Mouse (Mus musculus): ENCODE data around the gene Itpa. TPM values are rescaled to one million over a fixed set of nuclear protein-coding genes. Genes with fewer than 3 reads are reported as not detected.

Itpa gene
- polyA plus RNA-seq, 1 experiment = 26.1 TPM

DNA sequence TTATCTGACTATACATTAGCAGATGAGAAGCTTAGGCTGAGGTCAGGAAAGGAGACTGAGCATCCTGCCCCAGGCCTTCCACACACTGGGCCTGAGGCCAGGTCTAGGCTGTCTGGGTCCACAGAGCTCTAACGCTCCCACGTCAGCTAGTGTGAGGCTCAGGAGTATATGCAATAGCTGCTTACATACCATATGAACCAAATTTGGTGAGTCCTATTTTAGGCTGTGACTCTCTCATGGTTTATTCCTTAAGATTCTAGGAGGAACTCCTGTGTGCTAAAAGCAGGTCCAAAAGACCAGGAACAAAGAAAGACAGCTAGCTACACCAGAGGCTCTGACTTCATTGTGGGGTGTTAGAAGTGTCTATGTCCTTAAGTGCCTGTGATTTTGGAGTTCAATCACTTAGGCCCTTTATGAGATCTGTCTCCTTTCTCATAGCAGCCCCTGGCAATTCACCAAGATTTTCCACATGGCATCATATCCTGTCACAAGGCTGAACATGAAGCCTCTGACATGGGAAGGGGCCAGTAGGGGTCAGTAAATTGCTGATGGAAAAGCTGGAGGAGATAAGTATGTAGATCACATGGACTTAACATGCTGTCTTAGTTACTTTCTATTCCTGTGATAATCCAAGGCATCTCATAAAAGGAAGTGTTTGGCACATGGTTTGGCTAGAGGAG, 61.6 kb downstream of the Itpa start:
- Histone ChIP-seq H3K36me3 (ENCODE audit: control insufficient read depth, insufficient read depth, low read length) (peaks cover 3% of the 10 kb centered on the region), H3K4me1 (ENCODE audit: control insufficient read depth, insufficient read depth, low read length) (no peaks in the 10 kb centered on the region), H3K4me3 (ENCODE audit: control insufficient read depth, low read depth, low read length) (no peak overlapping the region), H3K27me3 (ENCODE audit: control insufficient read depth, insufficient read depth, low read length) (no peaks in the 10 kb centered on the region), H3K27ac (ENCODE audit: control insufficient read depth, insufficient read depth, low read depth, low read length) (no peak overlapping the region)
- TF ChIP-seq POLR2A (IDR thresholded peaks at IDR 0.05; ENCODE audit: control insufficient read depth, low read depth, low read length) = no peak
- TF ChIP-seq CTCF (IDR thresholded peaks at IDR 0.05; ENCODE audit: control insufficient read depth, insufficient read depth, insufficient replicate concordance, low read depth, low read length) = no peak

DNA sequence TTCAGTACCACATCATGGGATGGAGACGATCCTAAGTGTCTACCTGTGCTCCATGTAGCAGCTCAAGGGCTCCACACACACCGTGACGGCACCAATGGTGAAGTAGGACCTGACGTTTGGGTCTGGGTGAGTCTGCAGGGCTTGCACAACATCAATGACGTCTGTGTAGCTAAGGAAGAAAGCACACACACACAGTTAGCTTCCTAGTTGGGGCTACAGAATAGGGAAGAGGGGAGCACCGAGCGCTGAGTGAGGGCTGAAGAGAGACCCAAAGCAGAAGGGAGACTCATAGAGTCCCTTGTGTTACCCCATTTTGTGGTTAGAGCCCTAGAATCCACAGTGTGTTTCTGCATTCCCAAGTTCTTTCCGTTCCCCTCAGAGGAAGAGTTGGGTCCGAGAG, 63.3 kb downstream of the Itpa start:
- TF ChIP-seq POLR2A (IDR thresholded peaks at IDR 0.05; ENCODE audit: control insufficient read depth, low read depth, low read length) = no peak
- no peak for TF ChIP-seq CTCF (IDR thresholded peaks at IDR 0.05; ENCODE audit: control insufficient read depth, insufficient read depth, insufficient replicate concordance, low read depth, low read length)
- H3K36me3 ChIP-seq (ENCODE audit: control insufficient read depth, insufficient read depth, low read length) = peaks cover 3% of the 10 kb centered on the region
- H3K27me3 ChIP-seq (ENCODE audit: control insufficient read depth, insufficient read depth, low read length) = no peaks in the 10 kb centered on the region
- no peak overlapping the region for H3K27ac ChIP-seq (ENCODE audit: control insufficient read depth, insufficient read depth, low read depth, low read length)
- no peaks in the 10 kb centered on the region for H3K4me1 ChIP-seq (ENCODE audit: control insufficient read depth, insufficient read depth, low read length)
- H3K4me3 ChIP-seq (ENCODE audit: control insufficient read depth, low read depth, low read length) = no peak overlapping the region

Other genes with a start within 250 kb of the Itpa start
- gene Vps16, start 243.3 kb upstream of the Itpa start, polyA plus RNA-seq (2012; rRNA removed) = 45.6 and 55.8 TPM in 2 replicates
- gene Pced1a, start 242.9 kb upstream of the Itpa start, polyA plus RNA-seq (2012; rRNA removed) = 46.3 and 48.0 TPM in 2 replicates
- 11.0 and 11.6 TPM in 2 replicates for gene Ptpra, start 217.3 kb upstream of the Itpa start, polyA plus RNA-seq (2012; rRNA removed)
- 22.4 and 30.2 TPM in 2 replicates for gene Mrps26, start 103.9 kb upstream of the Itpa start, polyA plus RNA-seq (2012; rRNA removed)
- not detected in 2 replicates for gene Oxt, start 91.4 kb upstream of the Itpa start, polyA plus RNA-seq (2012; rRNA removed)
- not detected in 2 replicates for gene Avp, start 85.1 kb upstream of the Itpa start, polyA plus RNA-seq (2012; rRNA removed)
- gene Fastkd5, start 37.6 kb upstream of the Itpa start, polyA plus RNA-seq (2012; rRNA removed) = 1.2 and 1.6 TPM in 2 replicates
- 7.7 and 8.0 TPM in 2 replicates for gene Ubox5, start 37.6 kb upstream of the Itpa start, polyA plus RNA-seq (2012; rRNA removed)
- 3.6 and 4.3 TPM in 2 replicates for gene Lzts3, start 24.8 kb upstream of the Itpa start, polyA plus RNA-seq (2012; rRNA removed)
- gene Ddrgk1, start 3.0 kb upstream of the Itpa start, polyA plus RNA-seq (2012; rRNA removed) = 31.0 and 37.0 TPM in 2 replicates
- gene Slc4a11, start 29.9 kb downstream of the Itpa start, polyA plus RNA-seq (2012; rRNA removed) = 1.5 and 1.6 TPM in 2 replicates
- 67.5 and 71.8 TPM in 2 replicates for gene 4930402H24Rik, start 238.8 kb downstream of the Itpa start, polyA plus RNA-seq (2012; rRNA removed)
- gene Atrn, start 238.9 kb downstream of the Itpa start, polyA plus RNA-seq (2012; rRNA removed) = 4.8 and 5.5 TPM in 2 replicates

Data from testis, adult 2 months (tissue).